Mouse (Mus musculus) lung, postnatal 0 days (tissue): ENCODE measurements around the gene Prkag2.

Source experiments
- CTCF ChIP-seq: IDR thresholded peaks from 2 replicates; pipeline ENCODE4 v1.5.1; 2016; ENCODE audit warnings: antibody characterized with exemption, mild to moderate bottlenecking
- EP300 ChIP-seq: IDR thresholded peaks from 2 replicates; pipeline ENCODE4 v1.6.1; 2016; ENCODE audit warnings: antibody characterized with exemption, mild to moderate bottlenecking, control low read depth

GRCm38 (mm10) chr5:25092630-25093245 is 7.7 kb downstream of the Prkag2 start:
- TF ChIP-seq CTCF (no peak), EP300 (no peak)
